Mouse (Mus musculus): ENCODE measurements around the gene Kcna7. TPM values are rescaled to one million over a fixed set of nuclear protein-coding genes. Genes with fewer than 3 reads are reported as not detected.

Gene Kcna7
- polyA plus RNA-seq, 1 experiment from 2014 or later = not detected

DNA sequence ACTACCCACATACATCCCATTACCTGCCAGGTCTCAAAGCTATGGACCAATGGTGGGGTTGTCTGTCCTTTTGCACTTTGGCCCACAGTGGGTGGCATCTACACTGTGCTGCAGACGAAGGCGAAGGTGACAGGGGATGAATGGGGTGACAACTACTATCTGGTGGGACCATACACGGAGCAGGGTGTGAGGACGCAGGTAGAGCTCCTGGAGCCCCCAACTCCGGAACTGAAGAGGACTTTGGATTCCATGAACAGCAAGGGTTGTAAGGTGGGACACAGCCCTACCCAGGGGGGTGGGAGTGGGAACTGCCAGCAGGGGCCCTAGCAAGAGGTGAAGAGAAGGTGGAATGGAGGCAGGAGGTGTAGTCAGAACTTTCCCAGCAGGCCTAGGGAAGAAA is 31.0 kb downstream of the Kcna7 start:
- no peak overlapping the region for H3K27ac ChIP-seq (replicated peaks)
- no peaks in the 10 kb centered on the region for H3K27me3 ChIP-seq
- no peak for ATAC-seq (replicated peaks)
- H3K4me2 ChIP-seq (replicated peaks) = no peak overlapping the region
- H3K4me3 ChIP-seq = no peak overlapping the region
- H3K4me1 ChIP-seq = peaks cover 39% of the 10 kb centered on the region
- H3K9ac ChIP-seq (replicated peaks) = no peak overlapping the region; the same call in 1 of the 2 replicates
- WGBS = 94% methylated on average over 5 of the region's 5 CpGs
- no peaks in the 10 kb centered on the region for H3K9me3 ChIP-seq
- peaks cover 9% of the 10 kb centered on the region; the same call in 1 of the 2 replicates for H3K36me3 ChIP-seq

DNA sequence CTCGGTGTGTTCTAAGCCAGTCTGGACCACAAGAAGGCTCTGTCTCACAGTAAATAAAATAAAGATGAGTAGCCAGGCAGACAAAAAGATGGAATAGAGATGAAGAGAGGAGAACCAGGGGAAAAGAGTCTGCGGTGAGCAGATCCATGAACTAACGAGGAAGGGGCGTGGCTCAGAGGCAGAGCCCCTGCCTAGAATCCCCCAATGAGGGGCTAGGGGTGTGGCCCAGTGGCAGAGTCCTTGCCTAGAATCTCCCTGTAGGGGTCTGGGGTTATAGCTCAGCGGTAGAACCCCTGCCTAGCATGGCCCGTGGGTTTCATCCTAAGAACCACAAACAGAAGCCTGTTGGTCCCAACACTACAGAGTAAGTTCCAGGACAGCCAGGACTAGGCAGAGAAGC is 31.6 kb downstream of the Kcna7 start:
- Histone ChIP-seq H3K4me2 (replicated peaks) (no peak overlapping the region), H3K36me3 (peaks cover 7% of the 10 kb centered on the region; the same call in 1 of the 2 replicates)
- ATAC-seq (replicated peaks) = no peak

DNA sequence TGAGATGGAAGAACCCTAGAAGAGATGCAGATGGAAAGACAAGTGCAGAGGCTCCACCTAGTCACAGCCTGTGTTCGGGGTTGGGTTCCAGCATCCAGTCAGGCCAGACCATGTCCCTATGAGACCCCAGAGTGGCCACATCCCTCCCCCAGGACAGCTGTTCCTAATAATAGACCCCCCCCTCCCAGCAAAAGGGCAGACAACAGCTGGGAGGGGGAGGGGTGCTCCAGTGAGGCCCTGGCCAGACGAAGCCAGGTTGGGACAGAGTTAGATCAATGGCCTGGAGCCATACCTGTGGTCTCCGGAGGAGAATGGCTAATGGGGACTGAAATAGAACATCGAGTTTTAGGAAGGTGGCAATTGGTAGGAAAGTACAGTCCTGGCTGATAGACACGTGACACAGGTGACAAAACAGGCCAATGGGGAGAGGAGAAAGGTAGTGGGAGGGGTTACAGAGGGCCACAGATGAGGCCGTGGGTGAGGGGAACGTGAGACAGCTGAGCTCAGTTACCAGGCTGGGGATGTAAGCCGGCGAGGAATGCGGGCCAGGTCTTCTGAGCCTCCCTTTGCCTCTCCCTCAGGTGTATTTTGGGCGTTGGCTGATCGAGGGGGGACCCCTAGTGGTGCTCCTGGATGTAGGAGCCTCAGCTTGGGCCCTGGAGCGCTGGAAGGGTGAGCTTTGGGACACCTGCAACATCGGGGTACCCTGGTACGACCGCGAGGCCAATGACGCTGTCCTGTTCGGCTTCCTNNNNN is 32.2 kb downstream of the Kcna7 start, which contains the start of gene Ruvbl2:
Ruvbl2 (minus strand) TSS at position 576 of the 756 bp plus-strand sequence.
- WGBS = 19% methylated on average over 19 of the region's 19 CpGs
- Histone ChIP-seq H3K9ac (replicated peaks) (no peak within 1 kb of the TSS), H3K4me3 (no peak within 1 kb of the TSS), H3K36me3 (peaks cover 7% of the 10 kb centered on the region; the same call in 1 of the 2 replicates), H3K27ac (replicated peaks) (no peak within 1 kb of the TSS), H3K4me2 (replicated peaks) (0 out of 2 replicates have a peak within 1 kb of the TSS, but pooled peaks have one; percentile 2), H3K4me1 (peaks cover 36% of the 10 kb centered on the region), H3K27me3 (no peaks in the 10 kb centered on the region), H3K9me3 (no peaks in the 10 kb centered on the region)
- ATAC-seq (replicated peaks) = no peak

More for the DNA sequence above, 31.6 kb downstream of the Kcna7 start:
- Histone ChIP-seq H3K4me3 (no peak overlapping the region), H3K4me1 (peaks cover 39% of the 10 kb centered on the region), H3K27ac (replicated peaks) (no peak overlapping the region), H3K9me3 (no peaks in the 10 kb centered on the region), H3K27me3 (no peaks in the 10 kb centered on the region), H3K9ac (replicated peaks) (no peak overlapping the region)
- WGBS = 36% methylated on average over 6 of the region's 6 CpGs

DNA sequence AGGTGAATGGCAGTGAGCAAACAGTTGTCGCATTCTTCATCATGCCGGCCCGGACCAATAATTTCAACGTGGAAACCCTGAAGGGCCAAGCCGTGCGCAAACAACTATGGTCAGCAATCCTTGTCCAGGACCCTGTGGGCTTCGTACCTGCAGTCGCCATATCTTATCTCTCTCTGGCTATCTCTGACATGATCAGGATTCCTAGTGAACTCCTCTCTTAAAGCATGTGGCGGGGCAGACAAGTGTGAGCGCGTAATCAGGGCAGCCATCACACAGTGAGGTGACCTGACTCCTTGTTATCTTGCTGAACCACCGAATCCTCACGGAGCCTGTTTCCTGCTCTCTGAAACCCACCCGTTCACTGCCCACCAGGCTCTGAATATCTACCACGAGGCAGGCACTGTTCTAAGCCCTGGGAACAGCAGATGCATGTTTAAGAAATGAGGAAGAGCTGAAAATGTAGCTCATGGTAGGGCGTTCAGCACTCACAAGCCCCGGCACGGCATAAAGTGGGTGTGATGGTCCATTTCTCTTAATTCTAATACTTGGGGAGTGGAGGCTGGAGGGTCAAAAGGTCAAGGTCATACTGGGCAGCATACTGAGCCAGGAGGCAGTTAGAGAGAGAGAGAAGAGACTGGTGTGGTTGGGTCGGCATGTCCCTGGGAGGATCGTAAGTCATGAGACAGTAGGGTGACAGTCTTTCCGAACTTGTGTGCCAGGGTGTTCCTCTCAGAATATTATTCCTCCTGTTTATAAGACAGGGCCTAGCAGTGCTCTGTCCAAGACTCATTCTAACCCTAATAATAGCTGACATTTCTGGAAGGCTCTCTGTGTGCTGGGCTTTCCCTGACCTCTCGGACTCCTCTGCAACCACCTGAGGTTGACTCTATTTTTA is 38.3 kb downstream of the Kcna7 start:
- H3K27ac ChIP-seq (replicated peaks) = no peak overlapping the region
- no peak overlapping the region for H3K9ac ChIP-seq (replicated peaks)
- H3K4me1 ChIP-seq = no peaks in the 10 kb centered on the region
- H3K36me3 ChIP-seq = peaks cover 17% of the 10 kb centered on the region; the same call in 1 of the 2 replicates
- WGBS = 93% methylated on average over 22 of the region's 22 CpGs
- no peaks in the 10 kb centered on the region for H3K9me3 ChIP-seq
- no peak overlapping the region for H3K4me2 ChIP-seq (replicated peaks)
- ATAC-seq (replicated peaks) = no peak
- no peaks in the 10 kb centered on the region for H3K27me3 ChIP-seq
- H3K4me3 ChIP-seq = no peak overlapping the region

DNA sequence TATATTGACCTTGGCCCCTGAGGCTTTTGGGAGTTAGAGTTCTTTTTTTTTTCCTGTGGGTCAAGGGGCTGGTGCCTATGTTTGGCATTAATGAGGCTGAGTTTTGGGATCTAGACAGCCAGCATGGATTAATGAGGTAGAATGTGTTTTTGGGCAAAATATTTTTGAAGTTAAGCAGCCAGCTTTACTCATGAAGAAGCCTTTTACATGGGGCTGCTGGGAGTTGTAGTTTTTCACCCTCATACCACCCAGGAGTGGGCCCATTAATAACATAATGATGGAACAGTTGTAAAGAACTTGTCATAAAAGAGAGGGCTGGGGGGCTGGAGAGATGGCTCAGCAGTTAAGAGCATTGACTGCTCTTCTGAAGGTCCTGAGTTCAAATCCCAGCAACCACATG is 41.1 kb downstream of the Kcna7 start:
- Histone ChIP-seq H3K9me3 (no peaks in the 10 kb centered on the region), H3K27ac (replicated peaks) (no peak overlapping the region), H3K4me3 (no peak overlapping the region), H3K27me3 (no peaks in the 10 kb centered on the region), H3K4me1 (no peaks in the 10 kb centered on the region), H3K36me3 (0 out of 2 replicates have a peak, but pooled peaks cover 14% of the 10 kb centered on the region), H3K4me2 (replicated peaks) (no peak overlapping the region), H3K9ac (replicated peaks) (no peak overlapping the region)
- no peak for ATAC-seq (replicated peaks)

DNA sequence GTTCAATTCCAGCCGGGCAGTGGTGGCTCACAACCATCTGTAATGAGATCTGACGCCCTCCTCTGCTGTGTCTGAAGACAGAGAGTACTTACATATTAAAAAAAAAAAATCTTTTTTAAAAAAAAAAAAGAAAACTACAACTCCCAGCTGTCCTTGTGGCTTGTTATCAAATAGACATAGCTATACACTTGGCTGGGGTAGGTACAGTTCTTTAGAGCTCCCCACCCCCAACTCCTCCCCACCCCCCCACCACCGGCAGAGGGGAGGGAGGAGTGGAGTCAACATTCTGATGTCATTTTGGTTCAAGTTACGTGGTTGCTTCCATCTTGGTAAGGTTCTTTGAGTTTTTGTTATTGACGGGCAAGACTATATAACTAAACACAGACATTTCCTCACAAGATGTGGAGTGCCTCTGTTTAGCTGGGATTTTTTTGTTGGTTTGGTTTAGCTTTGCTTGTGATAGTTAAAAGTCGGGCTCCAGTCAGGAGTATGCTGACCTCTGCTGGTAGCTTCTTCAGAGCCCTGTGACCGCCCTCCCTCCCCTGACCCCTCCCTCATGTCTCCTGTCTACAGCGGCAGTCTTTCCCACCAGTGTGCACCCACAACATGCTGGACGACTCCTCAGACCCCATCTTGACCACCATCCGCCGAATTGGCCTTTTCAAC is 42.0 kb downstream of the Kcna7 start:
- 44% methylated on average over 11 of the region's 11 CpGs for WGBS
- Histone ChIP-seq H3K4me1 (no peaks in the 10 kb centered on the region), H3K36me3 (0 out of 2 replicates have a peak, but pooled peaks cover 13% of the 10 kb centered on the region), H3K9ac (replicated peaks) (no peak overlapping the region), H3K4me3 (no peak overlapping the region), H3K27me3 (no peaks in the 10 kb centered on the region), H3K4me2 (replicated peaks) (no peak overlapping the region), H3K9me3 (no peaks in the 10 kb centered on the region), H3K27ac (replicated peaks) (no peak overlapping the region)
- ATAC-seq (replicated peaks) = no peak

DNA sequence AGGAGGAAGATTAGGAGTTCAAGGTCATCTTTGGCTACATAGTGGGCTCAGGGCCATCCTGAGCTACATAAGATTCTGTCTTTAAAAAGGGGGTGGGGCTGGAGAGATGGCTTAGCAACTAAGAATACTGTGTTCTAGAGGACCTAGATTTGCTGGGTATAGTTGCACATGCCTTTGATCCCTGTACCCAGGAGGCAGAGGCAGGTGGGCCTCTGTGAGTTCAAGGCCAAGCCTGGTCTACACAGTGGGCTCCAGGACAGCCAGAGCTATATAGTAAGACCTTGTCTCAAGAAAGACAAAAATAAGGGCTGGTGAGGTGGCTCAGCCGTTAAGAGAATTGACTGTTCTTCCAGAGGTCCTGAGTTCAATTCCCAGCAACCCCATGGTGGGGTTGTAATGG is 44.5 kb downstream of the Kcna7 start:
- Histone ChIP-seq H3K9ac (replicated peaks) (no peak overlapping the region), H3K4me1 (no peaks in the 10 kb centered on the region), H3K36me3 (peaks cover 16% of the 10 kb centered on the region; the same call in 1 of the 2 replicates), H3K4me3 (no peak overlapping the region), H3K4me2 (replicated peaks) (no peak overlapping the region), H3K9me3 (no peaks in the 10 kb centered on the region), H3K27me3 (no peaks in the 10 kb centered on the region), H3K27ac (replicated peaks) (no peak overlapping the region)
- WGBS = 94% methylated on average over 1 of the region's 1 CpGs
- no peak for ATAC-seq (replicated peaks)

DNA sequence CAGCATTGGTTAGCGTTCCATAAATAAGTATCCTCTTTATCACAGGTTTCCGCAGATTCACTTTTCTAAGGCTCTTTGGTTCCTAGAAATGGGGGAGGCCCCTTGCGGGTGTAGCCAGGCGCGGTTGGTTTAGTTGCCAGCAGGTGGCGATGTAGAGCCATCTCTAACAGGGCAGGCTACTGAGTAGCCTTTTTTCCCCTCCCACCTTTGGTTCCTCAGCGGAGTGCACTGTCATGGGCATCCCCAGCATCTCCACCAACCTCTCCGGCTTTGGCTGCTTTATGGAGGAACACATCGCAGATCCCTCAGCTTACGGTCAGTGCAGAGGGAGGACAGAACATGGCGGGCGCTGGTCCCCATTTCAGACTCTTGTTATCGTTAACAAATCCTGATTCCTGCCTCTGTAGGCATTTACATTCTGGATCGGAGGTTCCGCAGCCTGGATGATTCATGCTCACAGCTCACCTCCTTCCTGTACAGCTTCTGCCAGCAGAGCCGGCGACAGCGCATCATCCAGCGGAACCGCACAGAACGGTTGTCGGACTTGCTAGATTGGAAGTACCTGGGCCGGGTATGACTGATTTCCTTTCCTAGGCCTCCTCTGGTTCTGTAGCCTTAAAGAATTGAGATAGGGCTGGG is 46.0 kb downstream of the Kcna7 start:
- Histone ChIP-seq H3K4me3 (no peak overlapping the region), H3K27me3 (no peaks in the 10 kb centered on the region), H3K4me2 (replicated peaks) (no peak overlapping the region), H3K36me3 (peaks cover 19% of the 10 kb centered on the region; the same call in 1 of the 2 replicates), H3K27ac (replicated peaks) (no peak overlapping the region), H3K4me1 (peaks cover under 1% of the 10 kb centered on the region; the same call in 1 of the 2 replicates), H3K9me3 (no peaks in the 10 kb centered on the region), H3K9ac (replicated peaks) (no peak overlapping the region)
- peak; percentile 67 for ATAC-seq (replicated peaks)
- 51% methylated on average over 23 of the region's 23 CpGs for WGBS

DNA sequence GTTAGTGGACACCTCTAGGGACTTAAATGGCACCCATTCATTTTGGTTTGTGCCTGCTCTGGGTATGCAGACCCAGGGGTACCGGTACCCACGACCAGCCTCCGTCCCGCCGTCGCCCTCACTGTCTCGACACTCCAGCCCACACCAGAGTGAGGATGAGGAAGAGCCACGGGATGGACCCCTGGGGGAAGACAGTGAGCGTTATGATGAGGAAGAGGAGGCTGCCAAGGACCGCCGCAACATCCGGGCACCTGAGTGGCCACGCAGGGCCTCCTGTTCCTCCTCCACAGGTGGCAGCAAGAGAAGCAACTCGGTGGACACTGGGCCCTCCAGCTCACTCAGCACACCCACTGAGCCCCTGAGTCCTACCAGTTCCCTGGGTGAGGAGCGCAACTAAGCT is 49.5 kb downstream of the Kcna7 start:
- no peak overlapping the region for H3K4me2 ChIP-seq (replicated peaks)
- no peak overlapping the region for H3K4me3 ChIP-seq
- no peak overlapping the region for H3K9ac ChIP-seq (replicated peaks)
- 88% methylated on average over 15 of the region's 15 CpGs for WGBS
- peaks cover 21% of the 10 kb centered on the region for H3K4me1 ChIP-seq
- no peaks in the 10 kb centered on the region for H3K9me3 ChIP-seq
- H3K27ac ChIP-seq (replicated peaks) = no peak overlapping the region
- H3K36me3 ChIP-seq = peaks cover 32% of the 10 kb centered on the region
- no peak for ATAC-seq (replicated peaks)
- no peaks in the 10 kb centered on the region for H3K27me3 ChIP-seq

DNA sequence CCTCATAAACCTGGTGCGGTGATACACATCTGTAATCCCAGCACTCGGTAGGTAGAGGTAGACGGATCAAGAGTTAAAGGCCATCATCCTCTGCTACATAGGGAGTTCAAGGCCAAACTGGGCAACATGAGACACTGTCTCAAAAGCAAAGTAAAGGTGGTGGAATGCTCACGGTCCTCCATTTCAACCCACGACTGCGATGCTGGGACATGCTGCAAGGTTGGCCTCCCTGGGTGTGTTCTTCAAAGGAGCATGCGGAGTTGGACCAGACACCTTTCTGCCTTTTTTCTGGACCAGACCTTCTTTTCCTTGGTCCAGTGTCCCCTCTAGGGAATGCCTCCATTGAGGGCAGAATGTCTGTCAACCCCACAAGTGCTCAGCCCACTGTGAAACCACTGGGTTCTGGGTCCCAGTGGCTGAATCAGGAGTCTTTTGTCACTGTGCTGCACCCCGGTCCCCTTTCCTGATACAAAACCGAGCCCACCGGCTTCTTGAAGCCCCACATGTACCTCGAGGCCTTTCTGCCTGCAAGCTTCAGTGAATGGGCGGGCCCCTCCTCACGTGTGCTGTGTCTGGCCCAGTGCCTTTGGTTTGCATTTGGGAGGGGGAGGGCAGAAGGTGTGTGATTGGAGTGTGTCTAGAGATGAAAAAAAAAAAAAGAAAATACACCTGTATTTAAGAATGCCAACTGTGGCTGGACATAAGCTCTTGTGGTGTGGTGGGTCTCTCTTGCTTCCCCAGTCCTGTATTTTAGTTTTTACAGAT is 50.7 kb downstream of the Kcna7 start:
- WGBS = 75% methylated on average over 13 of the region's 13 CpGs

More for the DNA sequence above, 50.7 kb downstream of the Kcna7 start:
- peaks cover 32% of the 10 kb centered on the region for H3K4me1 ChIP-seq
- H3K9ac ChIP-seq (replicated peaks) = no peak overlapping the region
- peaks cover 31% of the 10 kb centered on the region for H3K36me3 ChIP-seq
- no peak overlapping the region for H3K4me3 ChIP-seq
- no peak for ATAC-seq (replicated peaks)
- no peaks in the 10 kb centered on the region for H3K27me3 ChIP-seq
- 0 out of 2 replicates have a peak overlapping the region, but pooled peaks have one; percentile 96 for H3K27ac ChIP-seq (replicated peaks)
- no peak overlapping the region for H3K4me2 ChIP-seq (replicated peaks)
- no peaks in the 10 kb centered on the region for H3K9me3 ChIP-seq
